11 mouse cellular contexts compared by ENCODE assay signal in the genomic region with DNA sequence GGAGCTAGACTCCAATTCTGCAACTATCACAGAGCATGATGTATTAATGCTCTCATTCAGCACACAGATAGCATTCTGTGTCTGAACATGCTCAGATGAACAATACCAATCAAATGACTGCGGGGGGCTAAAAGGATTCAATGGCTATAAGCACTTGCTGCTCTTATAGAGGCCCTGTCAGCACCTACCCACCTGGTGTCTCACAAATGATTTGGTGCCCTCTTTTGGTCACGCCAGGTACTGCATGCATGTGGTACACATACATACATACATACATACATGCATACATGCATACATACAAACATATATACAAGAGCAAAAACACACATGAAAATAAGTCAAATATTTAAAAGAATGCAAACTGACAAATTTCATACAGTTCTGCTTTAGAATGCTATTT.
DNase-seq lines count a peak whose midpoint lies in the region; ATAC-seq and TF ChIP-seq lines count a peak whose summit lies in the region.
"Had no signal": no experiment of that assay in that cellular context is flagged by ENCODE, and none has a peak within 500 bp of the region (broad histone marks: within the 10 kb centered on the region; RNA-seq: fewer than 3 reads in every experiment).

No protein-coding gene starts in this region.

- DNase-seq in embryo, embryonic 10.5 days (ENCODE audit: low spot score): peak; percentile 20
- DNase-seq in embryo, embryonic 11 days: no peak
- DNase-seq in liver, embryonic 14.5 days (ENCODE audit: low read depth in 3 of 3, low spot score in 3 of 3): peak in 2 of 3 experiments; percentile 3 to 7
- no peak for DNase-seq in liver, embryonic 11.5 days (ENCODE audit: low spot score)
- peak; percentile 86 for DNase-seq in R1 (ENCODE audit: low read depth, low spot score)
- no peak for DNase-seq in stomach, postnatal 0 days (ENCODE audit: low spot score)
- no peak for DNase-seq in frontal cortex, adult 2 months (ENCODE audit: extremely low spot score in 1 of 2, low spot score in 1 of 2)
- DNase-seq in layer of hippocampus, postnatal 14 days (ENCODE audit: low spot score in 2 of 2): no peak

- H3K36me3 ChIP-seq in liver, embryonic 14.5 days (replicated peaks; ENCODE audit: control insufficient read depth, insufficient read depth, low read depth): no peaks in the 10 kb centered on the region
- H3K36me3 ChIP-seq in liver, embryonic 11.5 days (ENCODE audit: control insufficient read depth, insufficient read depth, low read length): no peaks in the 10 kb centered on the region
- H3K36me3 ChIP-seq in stomach, postnatal 0 days (ENCODE audit: control insufficient read depth, insufficient read depth, low read length): no peaks in the 10 kb centered on the region
- H3K36me3 ChIP-seq: forebrain, embryonic 10.5 days; G1E; hindbrain, embryonic 10.5 days had no signal

- no peaks in the 10 kb centered on the region for H3K4me1 ChIP-seq in liver, embryonic 14.5 days (replicated peaks; ENCODE audit: control insufficient read depth in 2 of 2, insufficient read depth in 2 of 2, low read length in 1 of 2)
- H3K4me1 ChIP-seq in liver, embryonic 11.5 days (replicated peaks; ENCODE audit: control insufficient read depth, insufficient read depth, low read length): no peaks in the 10 kb centered on the region
- no peaks in the 10 kb centered on the region for H3K4me1 ChIP-seq in stomach, postnatal 0 days (replicated peaks; ENCODE audit: control insufficient read depth, insufficient read depth)
- H3K4me1 ChIP-seq: forebrain, embryonic 10.5 days; hindbrain, embryonic 10.5 days had no signal

- TF ChIP-seq EP300 in liver, embryonic 14.5 days (IDR thresholded peaks at IDR 0.05; ENCODE audit: low read depth): no peak
- TF ChIP-seq EP300 in stomach, postnatal 0 days (optimal IDR thresholded peaks at IDR 0.05): no peak

- H3K4me2 ChIP-seq in liver, embryonic 14.5 days (ENCODE audit: low read depth): no peak overlapping the region
- no peak overlapping the region for H3K4me2 ChIP-seq in liver, embryonic 11.5 days
- no peak overlapping the region for H3K4me2 ChIP-seq in stomach, postnatal 0 days (replicated peaks; ENCODE audit: low read depth)

- H3K4me3 ChIP-seq in liver, embryonic 14.5 days (ENCODE audit: insufficient read depth in 1 of 2, low read depth in 2 of 2, low read length in 2 of 2): no peak overlapping the region
- no peak overlapping the region for H3K4me3 ChIP-seq in liver, embryonic 11.5 days (ENCODE audit: low read depth, low read length)
- no peak overlapping the region for H3K4me3 ChIP-seq in stomach, postnatal 0 days (ENCODE audit: low read depth, low read length)
- H3K4me3 ChIP-seq: forebrain, embryonic 10.5 days; hindbrain, embryonic 10.5 days had no signal

- no peaks in the 10 kb centered on the region for H3K27me3 ChIP-seq in liver, embryonic 14.5 days (ENCODE audit: control insufficient read depth, insufficient read depth, low read length)
- no peaks in the 10 kb centered on the region for H3K27me3 ChIP-seq in liver, embryonic 11.5 days (replicated peaks; ENCODE audit: control insufficient read depth, insufficient read depth, low read length)
- no peaks in the 10 kb centered on the region for H3K27me3 ChIP-seq in stomach, postnatal 0 days (ENCODE audit: control insufficient read depth, insufficient read depth, low read length)

- TF ChIP-seq CTCF in liver, embryonic 14.5 days (IDR thresholded peaks at IDR 0.05; ENCODE audit: low read depth): peak; percentile 69
- peak; percentile 50 for TF ChIP-seq CTCF in stomach, postnatal 0 days (IDR thresholded peaks at IDR 0.05; ENCODE audit: low read depth)

- H3K9me3 ChIP-seq in liver, embryonic 14.5 days (ENCODE audit: control insufficient read depth, low read length): no peaks in the 10 kb centered on the region
- H3K9me3 ChIP-seq in liver, embryonic 11.5 days (ENCODE audit: control insufficient read depth, low read length): no peaks in the 10 kb centered on the region
- no peaks in the 10 kb centered on the region for H3K9me3 ChIP-seq in stomach, postnatal 0 days (ENCODE audit: control insufficient read depth, low read length)

- no peak overlapping the region for H3K9ac ChIP-seq in liver, embryonic 14.5 days (replicated peaks)
- no peak overlapping the region for H3K9ac ChIP-seq in liver, embryonic 11.5 days (ENCODE audit: low read depth, low read length)
- H3K9ac ChIP-seq in stomach, postnatal 0 days (ENCODE audit: low read length): no peak overlapping the region

- H3K27ac ChIP-seq in liver, embryonic 14.5 days: no peak overlapping the region
- H3K27ac ChIP-seq in liver, embryonic 11.5 days (ENCODE audit: low read depth, low read length): no peak overlapping the region
- no peak overlapping the region for H3K27ac ChIP-seq in stomach, postnatal 0 days (replicated peaks)
- H3K27ac ChIP-seq: forebrain, embryonic 10.5 days; hindbrain, embryonic 10.5 days had no signal

- ATAC-seq in liver, embryonic 14.5 days (ENCODE audit: insufficient read depth): no peak
- ATAC-seq in liver, embryonic 11.5 days (replicated peaks; ENCODE audit: low FRiP score): no peak
- ATAC-seq in stomach, postnatal 0 days (ENCODE audit: low FRiP score, low TSS enrichment): no peak

- WGBS in liver, embryonic 14.5 days (ENCODE audit: insufficient replicate concordance): 75% methylated on average over 2 of the region's 2 CpGs
- WGBS in liver, embryonic 11.5 days: 88% methylated on average over 2 of the region's 2 CpGs
- 93% methylated on average over 2 of the region's 2 CpGs for WGBS in stomach, postnatal 0 days

Comparison
In these comparisons a context has a peak if more than half of its experiments do, and no peak if none do; other contexts are left out.
1. DNase-seq: peak in embryo, embryonic 10.5 days (single experiment), liver, embryonic 14.5 days (2 of 3) and R1 (single experiment); none in embryo, embryonic 11 days (single experiment), liver, embryonic 11.5 days (single experiment), stomach, postnatal 0 days (single experiment), frontal cortex, adult 2 months (0 of 2) and layer of hippocampus, postnatal 14 days (0 of 2).